Mouse (Mus musculus) spleen, postnatal 36 days (tissue): ENCODE data around the gene Iffo2.
A peak's percentile ranks its signal among the peaks of the same experiment; 100 is the strongest.

Experiments
- DNase-seq, 2 experiments: peaks; one replicate each; pipeline ENCODE4 v3.0.0; 2022; ENCODE audit warnings: low spot score in 2 of 2, mixed read lengths in 1 of 2

The Iffo2 gene

DNA sequence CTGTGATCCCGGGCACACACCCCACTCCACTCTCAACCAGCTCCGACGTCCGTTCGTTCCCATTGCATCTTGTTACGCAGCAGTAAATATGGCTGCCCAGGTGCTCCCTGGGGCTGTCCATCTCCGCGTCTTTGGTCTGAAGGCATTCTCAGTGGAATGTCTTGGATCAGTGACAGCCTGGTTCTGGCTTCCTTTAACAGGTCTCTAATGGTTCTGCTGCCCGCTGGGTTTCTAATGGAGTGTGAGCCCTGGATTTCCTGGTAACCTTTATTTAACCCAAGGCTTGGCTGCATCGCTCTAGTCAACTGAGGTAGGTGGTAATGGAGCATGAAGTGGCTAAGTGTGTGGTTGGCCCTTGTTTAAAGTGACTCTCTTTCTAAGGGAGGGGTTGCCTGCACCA lies 1.7 kb downstream of the Iffo2 start:
- DNase-seq: no peak

DNA sequence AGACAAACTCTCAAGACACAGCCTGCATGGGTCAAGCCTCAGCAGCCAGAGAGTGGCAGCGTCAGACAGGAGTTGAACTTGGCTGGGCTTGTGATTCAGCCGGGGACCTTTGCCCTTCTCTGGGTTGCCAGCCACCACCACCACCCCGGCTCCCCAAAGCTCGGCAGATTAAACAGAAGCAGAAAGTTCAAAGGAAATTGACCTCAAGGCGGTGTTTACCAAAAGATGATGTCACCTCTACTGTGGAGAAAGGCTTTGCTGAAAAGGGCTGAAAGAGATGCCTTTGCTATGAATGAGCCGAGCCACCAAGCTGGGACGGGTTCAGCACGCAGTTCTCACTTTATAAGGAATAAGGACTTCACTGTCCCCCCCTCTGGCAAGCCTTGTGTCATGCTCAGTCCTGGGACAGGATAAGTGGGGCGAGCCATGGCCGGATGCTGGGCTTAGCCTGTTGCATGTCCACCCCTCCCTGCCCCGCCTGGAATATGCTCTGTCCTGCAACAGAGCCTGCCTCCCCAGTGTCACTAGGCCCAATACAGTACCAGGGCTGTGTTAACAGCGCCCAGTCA lies 4.9 kb downstream of the Iffo2 start:
- DNase-seq: no peak

DNA sequence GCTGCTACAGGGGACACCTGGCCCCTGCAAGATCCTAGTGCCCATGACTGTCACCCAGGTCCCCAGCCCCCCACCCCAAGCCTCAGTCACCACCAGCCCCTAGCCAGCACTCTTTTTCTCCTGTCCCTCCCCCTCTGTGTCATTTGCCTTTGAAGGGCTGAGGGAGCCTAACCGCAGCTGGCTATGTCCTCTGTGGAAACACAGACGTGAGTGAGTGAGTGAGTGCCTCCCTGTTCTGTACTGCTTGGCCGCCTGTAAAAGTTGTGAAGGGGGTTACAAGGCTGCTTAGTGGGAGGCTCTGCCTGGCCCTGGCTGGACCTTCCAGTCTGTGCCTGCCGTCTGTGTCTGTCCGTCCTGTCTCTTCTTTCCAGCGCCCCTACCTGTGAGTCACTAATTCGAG lies 5.4 kb downstream of the Iffo2 start:
- DNase-seq: no peak

DNA sequence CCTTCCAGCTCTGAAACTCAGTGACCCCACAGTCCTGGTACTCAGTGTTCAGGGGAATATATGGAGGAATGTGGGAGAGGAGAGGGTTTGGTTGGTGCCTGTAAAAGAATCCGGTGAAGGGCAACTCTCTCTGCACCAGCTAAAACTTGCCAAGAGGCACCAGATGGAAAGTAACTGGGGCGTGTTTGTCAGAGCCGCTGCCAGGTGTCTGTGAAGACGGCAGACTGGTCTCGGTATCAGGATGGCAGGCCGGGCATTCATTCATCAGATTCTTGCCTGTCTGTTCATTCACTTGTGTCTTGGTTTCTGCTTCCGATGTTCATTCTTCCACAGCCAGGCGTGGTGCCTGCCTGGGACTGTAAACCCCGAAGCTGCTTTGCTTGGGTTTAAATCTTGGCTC lies 6.4 kb downstream of the Iffo2 start:
- no peak for DNase-seq

DNA sequence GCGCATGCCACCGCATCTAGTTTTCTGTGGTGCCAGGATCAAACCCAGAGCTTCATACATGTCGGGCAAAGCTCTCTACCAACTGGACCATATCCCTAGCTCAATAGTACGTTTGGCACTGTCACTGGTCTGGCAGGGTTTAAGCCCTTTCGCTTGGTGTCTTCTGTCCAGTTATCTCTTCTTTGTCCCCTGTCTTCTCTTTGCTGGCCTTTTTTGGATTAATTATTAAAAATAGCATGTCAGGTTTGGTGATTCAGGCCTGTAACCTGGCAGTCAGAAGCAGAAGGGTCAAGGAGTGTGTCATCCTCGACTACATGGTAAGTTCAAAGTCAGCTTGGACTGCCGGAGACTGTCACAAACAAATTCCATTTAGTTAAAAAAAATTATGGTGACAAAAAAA lies 10.4 kb downstream of the Iffo2 start:
- DNase-seq: no peak

DNA sequence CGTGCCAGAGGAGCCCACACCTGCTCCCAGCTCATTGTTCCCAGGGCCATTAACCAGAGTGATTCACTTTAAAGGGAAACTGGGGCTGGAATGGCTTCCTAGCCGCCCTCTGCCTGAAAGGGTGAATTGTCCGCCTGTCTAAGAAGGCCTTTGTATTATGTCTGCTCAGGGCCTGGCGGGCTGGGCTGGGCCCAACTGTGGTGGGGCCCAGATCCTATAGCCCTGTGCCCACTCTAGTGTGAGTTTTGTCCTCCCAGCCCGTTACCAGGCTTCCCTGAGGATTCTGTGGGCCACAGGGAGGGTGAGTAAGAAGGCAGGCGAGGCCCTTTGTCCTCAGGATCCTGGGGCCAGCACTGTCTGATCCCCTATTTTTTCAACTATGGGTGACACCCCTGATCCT lies 15.4 kb downstream of the Iffo2 start:
- no peak for DNase-seq

DNA sequence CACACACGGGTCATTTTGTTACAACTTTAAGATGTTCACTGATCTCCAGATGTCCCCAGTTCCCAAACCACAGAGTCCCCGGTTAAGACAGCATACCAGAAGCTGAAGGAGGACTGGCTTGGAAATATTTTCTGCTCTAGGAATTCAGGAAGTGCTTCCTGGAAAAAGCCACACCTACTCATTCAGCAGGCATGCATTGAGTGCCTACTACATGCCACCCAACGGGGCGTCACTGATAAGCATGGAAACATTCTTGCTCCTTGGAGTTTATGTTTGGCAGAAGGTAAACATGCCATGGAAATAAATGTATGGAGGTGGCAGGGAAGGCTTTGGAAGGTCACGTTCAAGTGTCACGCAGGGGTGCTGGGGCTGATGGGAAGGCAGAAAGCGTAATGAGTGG lies 19.1 kb downstream of the Iffo2 start:
- DNase-seq: no peak

DNA sequence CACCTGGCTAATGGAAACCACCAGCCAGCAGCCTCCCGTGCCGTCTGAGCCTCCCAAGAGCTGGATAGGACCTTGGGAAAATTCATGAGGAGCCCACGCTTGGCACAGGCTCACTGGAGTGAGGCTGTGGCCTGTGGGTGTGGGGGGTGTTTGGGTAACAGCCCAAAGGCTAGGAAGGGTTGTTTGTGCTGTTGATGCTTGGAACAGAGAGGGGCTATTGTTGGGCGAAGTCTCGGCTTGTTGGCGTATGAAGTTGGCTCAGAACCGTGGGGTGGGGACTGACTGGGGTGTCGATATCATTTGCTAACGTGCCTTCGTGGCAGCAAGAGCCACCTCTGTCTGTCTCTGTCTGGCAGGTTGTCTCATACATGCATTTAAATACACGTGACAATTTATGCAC lies 24.9 kb downstream of the Iffo2 start:
- DNase-seq: no peak

DNA sequence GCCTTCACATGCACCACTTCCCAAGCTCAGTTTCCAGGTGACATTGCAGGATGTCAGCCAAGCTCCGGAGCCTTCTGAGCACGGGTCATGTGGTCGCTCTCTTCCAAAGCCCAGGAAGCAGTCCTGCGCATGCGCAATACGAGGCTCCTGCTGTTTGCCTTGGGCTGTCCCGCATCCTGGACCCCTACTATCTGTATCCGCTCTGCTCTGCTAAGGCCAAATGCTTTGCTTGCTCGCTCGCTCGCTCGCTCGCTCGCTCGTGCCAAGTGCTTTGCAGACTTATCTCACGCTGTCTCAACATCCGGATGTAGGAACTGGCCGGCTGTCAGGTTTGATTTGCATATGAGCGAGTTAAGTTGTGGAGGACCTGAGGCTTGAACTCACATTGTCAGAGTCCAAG lies 25.6 kb downstream of the Iffo2 start:
- no peak for DNase-seq

DNA sequence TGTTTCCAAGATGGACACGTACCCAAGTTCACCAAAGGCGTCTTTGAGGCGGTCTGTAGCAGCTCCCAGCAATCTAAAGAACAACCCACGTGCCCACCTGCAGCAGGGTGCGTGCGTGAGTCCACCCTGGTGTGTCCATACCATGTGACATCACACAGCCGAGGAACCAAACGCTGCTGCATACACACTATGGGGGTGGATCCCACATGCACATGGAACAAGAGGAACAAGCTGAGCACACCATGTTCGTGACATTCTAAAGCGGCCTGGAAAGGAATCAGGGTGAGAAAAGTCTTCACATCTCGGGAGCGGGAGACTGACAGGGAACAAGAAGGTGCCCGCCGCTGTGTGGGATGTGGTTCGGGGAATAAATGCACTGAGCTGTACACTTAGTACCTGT lies 38.0 kb downstream of the Iffo2 start:
- DNase-seq: no peak

DNA sequence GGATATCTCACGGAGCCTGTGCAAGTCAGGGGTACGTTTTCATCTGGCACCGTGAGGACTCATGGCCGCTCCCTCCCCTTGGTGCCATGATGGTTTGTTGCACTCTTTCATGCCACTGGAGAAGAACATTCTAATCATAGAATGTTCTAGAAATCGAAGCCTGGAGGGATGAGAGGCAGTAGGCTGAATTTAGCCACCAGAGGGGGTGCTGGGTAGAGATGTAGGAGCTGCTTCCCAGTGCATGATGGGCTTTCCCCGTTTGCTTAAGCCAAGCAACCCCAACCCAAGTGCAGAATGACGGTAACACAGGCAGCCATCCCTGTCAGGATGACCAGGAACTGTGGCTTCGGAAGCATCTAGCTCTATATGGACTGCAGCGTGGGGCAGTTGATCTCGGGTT lies 40.4 kb downstream of the Iffo2 start:
- no peak for DNase-seq

DNA sequence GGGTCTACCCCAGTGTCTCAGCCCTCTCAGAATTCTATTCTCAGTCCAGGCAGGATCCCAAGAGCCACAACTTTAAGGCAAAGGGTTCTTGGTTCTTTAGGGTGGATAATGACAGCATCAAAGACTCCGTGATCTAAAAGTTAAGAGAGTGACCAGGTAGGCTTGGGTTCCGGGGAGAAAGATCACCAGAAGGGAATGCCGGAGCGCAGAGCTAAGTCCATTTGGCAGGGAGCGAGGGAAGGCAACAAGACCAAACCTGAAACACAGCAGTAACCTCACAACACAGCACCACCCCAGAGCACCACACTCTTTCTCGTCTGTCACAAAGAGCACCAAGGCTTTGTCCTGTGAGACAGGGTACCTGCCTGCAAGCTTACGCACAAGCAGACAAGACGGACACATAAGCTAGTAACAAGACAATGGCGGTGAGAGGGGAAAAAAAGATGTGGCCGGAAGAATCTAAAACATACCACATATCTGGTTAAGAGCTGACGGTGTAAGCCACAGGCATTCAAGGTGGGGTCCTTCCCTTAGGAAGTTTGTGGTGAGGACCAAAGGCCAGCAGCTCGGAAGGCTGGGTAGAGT lies 42.7 kb downstream of the Iffo2 start:
- no peak for DNase-seq

DNA sequence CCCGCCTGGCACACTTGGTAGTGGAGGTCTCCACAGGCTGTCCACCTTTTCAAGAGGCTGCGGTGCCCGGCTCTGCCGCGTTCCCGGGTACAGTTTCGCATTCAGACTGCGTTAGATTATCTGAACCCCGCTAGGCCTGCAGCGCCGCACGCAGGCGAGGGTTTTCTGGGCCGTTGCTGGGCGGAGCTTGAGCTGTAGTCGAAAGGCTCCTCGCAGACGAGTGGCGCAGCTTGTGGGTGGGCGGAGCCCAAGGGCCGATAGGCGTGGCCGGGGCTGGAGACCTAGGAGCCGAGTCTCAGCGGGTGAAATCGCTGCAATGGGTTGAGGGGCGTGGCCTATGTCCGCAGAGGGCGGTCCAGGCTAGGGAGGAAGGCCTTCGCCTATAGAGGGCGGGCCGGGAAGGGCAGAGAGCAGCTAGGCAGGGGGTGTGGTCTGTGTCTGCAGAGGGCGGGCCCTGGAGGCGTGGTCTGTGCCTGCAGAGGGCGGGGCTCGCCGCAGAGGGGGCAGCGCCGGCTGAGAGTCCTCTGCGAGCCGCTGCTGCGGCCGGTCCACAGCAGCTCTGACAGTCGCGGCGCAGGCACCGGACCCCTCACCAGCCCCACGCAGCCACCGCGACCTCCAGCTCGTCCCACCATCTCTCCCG lies 43.9 kb downstream of the Iffo2 start:
- DNase-seq: peak; percentile 98

DNA sequence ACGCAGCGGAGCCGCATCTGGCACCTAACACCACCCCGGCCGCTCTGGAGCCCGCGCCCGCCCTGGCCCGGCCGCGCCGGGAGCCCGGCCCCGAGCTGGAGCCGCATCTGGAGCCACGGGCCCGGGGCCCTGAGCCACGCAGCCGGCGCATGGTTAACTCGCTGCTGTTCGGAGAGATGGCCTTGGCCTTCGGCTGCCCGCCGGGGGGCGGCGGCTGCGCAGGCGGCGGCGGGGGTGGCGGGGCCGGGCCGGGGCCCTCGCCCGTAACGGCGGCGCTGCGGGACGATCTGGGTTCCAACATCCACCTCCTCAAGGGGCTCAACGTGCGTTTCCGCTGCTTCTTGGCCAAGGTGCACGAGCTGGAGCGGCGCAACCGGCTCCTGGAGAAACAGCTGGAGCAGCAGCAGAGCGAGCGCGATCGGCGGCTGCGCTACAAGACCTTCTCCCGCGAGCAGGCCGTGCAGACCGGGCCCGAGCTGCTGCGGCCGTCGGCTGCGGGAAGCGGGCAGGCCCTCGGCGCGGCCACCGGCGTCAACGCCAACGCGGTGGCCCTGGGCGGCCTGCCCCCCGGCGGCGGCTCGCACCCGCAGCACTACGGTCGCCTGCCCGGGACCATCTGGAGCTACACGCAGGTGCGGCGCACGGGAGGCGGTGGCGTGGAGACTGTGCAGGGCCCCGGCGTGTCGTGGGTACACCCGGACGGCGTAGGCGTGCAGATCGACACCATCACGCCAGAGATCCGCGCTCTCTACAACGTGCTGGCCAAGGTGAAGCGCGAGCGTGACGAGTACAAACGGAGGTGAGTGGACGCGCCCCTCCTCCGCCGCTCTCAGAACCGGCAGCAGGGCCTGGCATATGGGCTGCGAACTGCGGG lies 44.7 kb downstream of the Iffo2 start:
- DNase-seq: peak; percentile 15 to 22

DNA sequence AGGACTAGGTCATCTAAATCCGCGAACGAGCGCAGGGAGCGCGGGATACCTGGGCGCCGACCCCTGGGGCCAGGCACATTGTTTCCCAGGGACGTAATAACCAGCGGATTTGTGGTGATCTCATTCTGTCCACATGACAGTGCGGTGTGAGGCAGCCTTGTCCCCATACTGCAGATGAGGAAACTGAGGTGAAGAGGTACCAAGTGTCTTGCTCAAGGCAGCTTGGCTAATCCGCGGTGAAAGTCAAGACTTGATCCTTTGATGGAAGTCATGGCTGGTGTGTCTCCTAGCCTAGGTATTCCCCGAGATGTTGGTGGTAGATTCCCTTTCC lies 45.3 kb downstream of the Iffo2 start:
- no peak for DNase-seq

DNA sequence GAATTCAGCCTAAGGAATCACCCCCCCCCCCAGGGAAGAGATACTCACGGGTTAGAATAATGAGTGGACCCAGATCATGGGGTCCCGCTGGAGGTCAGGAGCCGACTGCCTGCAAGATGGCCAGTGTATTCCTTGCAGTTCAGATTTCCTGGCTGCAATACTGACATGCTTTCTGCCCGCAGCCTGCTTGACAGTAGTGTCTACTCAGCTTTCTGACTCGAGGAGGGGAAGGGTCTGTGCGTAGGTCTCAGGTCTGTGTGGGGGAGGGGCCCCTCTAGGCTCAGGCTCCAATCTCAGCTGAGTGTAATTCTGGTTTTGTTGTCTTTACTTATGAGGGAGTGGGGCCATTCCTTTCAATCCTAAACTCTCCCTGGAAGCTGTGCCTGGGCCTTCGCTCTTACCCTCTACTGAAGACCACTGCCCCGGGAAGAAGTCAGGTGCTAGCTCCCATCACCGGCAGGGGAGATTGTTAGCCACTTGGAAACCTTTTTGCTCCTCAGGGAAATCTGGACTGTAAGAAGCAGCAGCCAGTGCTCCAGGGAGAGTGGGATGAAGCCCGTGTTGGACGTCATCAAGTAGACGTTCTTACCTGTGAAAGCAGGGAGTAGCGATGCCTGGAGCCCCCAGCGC lies 46.0 kb downstream of the Iffo2 start:
- no peak for DNase-seq

DNA sequence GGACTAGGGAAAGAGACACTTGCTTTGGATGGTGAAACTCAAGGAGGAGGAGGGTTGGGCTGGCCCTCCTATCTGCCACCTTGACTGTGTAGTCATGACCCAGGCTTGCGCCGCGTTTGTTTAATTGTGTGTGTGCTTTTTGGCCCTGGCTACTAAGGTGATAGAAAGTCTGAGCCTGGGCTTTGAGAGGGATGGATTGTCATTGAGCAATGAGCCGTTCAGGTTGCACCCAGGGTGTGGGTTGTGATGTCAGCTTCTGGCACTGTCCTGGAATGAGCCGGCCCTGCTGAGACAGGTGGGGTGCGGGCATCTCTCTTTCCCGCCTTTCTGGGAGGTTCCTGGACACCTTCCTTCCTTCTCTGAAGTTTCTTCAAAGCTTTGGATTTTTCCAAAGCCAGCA lies 46.7 kb downstream of the Iffo2 start:
- DNase-seq: no peak

DNA sequence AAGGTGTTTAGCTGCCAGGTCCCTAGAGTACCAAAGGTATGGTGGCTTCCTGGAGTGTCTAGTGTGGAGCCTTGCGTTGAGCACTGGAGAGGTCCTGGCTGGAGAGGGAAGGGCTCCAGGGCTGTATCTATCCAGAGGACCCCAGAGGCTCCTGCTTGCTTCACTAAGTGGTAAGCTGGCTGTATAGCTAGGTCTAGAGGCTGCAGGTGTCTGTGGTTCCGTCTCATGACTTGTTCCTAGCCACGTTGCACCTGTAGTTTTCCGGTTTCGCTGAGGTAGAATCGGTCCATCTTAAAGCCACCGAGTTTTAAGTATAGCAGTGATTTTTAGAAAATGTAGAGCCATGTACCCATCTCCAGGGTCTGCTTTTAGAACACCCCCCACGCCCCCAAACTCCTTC lies 48.0 kb downstream of the Iffo2 start:
- DNase-seq: no peak

DNA sequence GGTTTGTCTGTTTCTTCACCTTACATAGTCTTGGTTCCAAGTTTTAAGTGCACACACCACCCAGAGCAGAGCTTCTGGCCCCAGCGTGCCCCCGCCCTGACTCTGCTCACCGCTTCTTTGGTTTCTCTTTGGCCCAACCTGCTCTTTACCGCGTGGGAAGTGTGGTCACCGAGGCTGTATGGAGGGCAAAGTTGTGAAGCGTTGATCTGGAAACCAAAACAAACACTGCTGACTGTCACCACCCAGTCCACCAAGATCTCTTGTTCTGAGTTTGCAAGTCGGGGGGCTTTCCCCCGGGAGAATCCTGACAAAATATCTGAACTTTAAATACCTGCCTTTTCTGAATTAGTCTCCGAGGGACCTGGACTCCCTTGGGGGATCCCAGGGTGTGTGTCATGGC lies 48.7 kb downstream of the Iffo2 start:
- peak in 1 of 2 experiments; percentile 22 for DNase-seq

DNA sequence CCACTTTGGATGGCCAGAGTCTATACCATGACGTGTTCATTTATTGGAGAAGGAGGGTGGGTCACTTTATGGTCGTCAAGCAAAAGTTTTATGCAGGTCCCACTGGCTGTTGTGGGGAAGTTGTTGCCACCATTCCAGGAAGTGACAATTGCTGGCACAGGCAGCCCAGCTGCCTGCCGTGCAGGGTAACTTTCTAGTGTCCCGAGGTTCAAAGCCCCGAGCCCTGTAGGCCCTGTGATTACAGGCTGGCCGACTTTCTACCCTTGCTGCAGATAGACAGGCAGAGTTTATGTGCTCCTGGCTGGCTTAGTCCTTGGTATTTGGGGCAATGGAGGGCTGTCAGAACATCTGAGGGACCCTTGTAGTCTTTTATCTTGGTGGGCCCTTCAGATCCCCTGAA lies 49.1 kb downstream of the Iffo2 start:
- no peak for DNase-seq

DNA sequence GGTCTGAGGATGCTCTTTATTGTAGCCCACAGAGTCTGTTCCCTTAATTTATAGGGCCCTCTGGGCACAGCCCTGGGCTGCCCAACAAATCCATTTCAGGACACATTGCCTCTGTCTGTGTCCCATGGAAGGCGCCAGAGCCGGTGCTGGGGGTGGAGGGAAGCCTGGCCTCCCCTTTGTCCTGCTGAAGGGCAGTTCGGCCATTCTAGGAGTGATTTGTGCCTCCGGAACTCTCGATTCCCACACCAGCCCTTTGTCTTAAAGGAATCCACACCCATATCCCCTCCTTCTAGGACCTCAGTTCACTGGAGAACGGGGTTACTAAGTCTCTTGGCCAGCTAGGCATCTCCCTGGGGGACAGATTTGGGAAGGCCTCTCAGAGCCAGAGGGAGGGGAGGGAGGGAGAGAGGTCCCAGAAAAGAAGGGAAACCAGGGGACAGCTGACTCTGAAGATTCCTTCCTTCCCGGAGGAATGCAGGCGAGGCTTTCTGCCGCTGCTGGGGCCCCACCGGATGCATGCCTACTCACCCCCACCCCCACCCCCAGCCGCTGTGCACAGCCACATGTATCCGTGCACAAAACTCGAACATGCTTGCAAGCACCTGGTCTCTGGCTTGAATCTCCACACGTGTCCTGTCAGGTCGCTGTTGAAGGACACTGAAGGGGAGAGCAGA lies 50.5 kb downstream of the Iffo2 start:
- no peak for DNase-seq
